Mouse (Mus musculus) lung, postnatal 0 days (tissue): Measurements from ENCODE around the gene Plxnb2. TPM values are rescaled to one million over a fixed set of nuclear protein-coding genes. Genes with fewer than 3 reads are reported as not detected.
A peak's percentile ranks its signal among the peaks of the same experiment; 100 is the strongest.

Experiments
- ATAC-seq: fragments of 200-750 bp; cut with Nextera tagmentation; 2 replicates; pipeline ENCODE4 v1.8.0; 2017; ENCODE audit warnings: moderate library complexity
- DNase-seq: peaks from one replicate; pipeline ENCODE4 v3.0.0-alpha.2; 2016; ENCODE audit warnings: low spot score
- H3K27ac ChIP-seq: fragments of 300-500 bp; sonication (generic); 2 replicates; pipeline ENCODE4 v1.5.1; 2014; ENCODE audit warnings: antibody characterized with exemption, mild to moderate bottlenecking, low read length, mixed read lengths
- H3K27me3 ChIP-seq: fragments of 300-500 bp; sonication (generic); replicated peaks from 2 replicates; pipeline ENCODE4 v1.6.1; 2014; ENCODE audit warnings: low read length, mixed read lengths; ENCODE audit not compliant: insufficient read depth
- H3K36me3 ChIP-seq: fragments of 300-500 bp; sonication (generic); 2 replicates; pipeline ENCODE4 v1.6.1; 2014; ENCODE audit warnings: low read length, mixed read lengths; ENCODE audit not compliant: insufficient read depth
- H3K4me1 ChIP-seq: fragments of 300-500 bp; sonication (generic); 2 replicates; pipeline ENCODE4 v1.6.1; 2014; ENCODE audit warnings: antibody characterized with exemption, low read depth, low read length, mixed read lengths; ENCODE audit not compliant: insufficient read depth
- H3K4me2 ChIP-seq: fragments of 300-500 bp; sonication (generic); replicated peaks from 2 replicates; pipeline ENCODE4 v1.6.1; 2014; ENCODE audit warnings: low read depth, mild to moderate bottlenecking, low read length, moderate library complexity, mixed read lengths
- H3K4me3 ChIP-seq: fragments of 300-500 bp; sonication (generic); 2 replicates; pipeline ENCODE4 v1.5.1; 2014; ENCODE audit warnings: low read depth, low read length
- H3K9ac ChIP-seq: fragments of 300-500 bp; sonication (generic); replicated peaks from 2 replicates; pipeline ENCODE4 v1.6.1; 2014; ENCODE audit warnings: low read depth, mild to moderate bottlenecking
- H3K9me3 ChIP-seq: fragments of 300-500 bp; sonication (generic); 2 replicates; pipeline ENCODE4 v1.6.1; 2016; ENCODE audit warnings: low read length, mixed read lengths
- CTCF ChIP-seq: IDR thresholded peaks from 2 replicates; pipeline ENCODE4 v1.5.1; 2016; ENCODE audit warnings: antibody characterized with exemption, mild to moderate bottlenecking
- EP300 ChIP-seq: IDR thresholded peaks from 2 replicates; pipeline ENCODE4 v1.6.1; 2016; ENCODE audit warnings: antibody characterized with exemption, mild to moderate bottlenecking, control low read depth
- WGBS: fragments of 180-500 bp; shearing (Covaris S2); extraction: QIAGEN DNeasy Blood & Tissue Kit; methylation state at CpG from one replicate; pipeline ENCODE4 v1.1.7; 2014; 5-methylcytosine and 5-hydroxymethylcytosine counted together
- polyA plus RNA-seq: library from polyadenylated mRNA; unstranded; fragments of >200 nt; fragmentation: Nextera tagmentation; extraction: Ambion mirVana; gene quantifications from 2 replicates; pipeline ENCODE4 v1.2.1, GENCODE M21; 2015

Gene Plxnb2
- polyA plus RNA-seq, 1 experiment from 2014 or later = 73.1 TPM

GRCm38 (mm10) chr15:89145813-89146350 is 34.7 kb downstream of the Plxnb2 start:
- peaks cover 17% of the 10 kb centered on the region for H3K4me1 ChIP-seq
- no peak overlapping the region for H3K27ac ChIP-seq
- WGBS = 62% methylated on average over 24 of the region's 24 CpGs
- H3K27me3 ChIP-seq = peaks cover 14% of the 10 kb centered on the region
- ATAC-seq (no peak), DNase-seq (no peak)
- TF ChIP-seq EP300 (no peak), CTCF (no peak)
- no peak overlapping the region for H3K9ac ChIP-seq
- H3K9me3 ChIP-seq = no peaks in the 10 kb centered on the region
- no peaks in the 10 kb centered on the region for H3K36me3 ChIP-seq
- no peak overlapping the region for H3K4me2 ChIP-seq
- no peak overlapping the region for H3K4me3 ChIP-seq

DNA sequence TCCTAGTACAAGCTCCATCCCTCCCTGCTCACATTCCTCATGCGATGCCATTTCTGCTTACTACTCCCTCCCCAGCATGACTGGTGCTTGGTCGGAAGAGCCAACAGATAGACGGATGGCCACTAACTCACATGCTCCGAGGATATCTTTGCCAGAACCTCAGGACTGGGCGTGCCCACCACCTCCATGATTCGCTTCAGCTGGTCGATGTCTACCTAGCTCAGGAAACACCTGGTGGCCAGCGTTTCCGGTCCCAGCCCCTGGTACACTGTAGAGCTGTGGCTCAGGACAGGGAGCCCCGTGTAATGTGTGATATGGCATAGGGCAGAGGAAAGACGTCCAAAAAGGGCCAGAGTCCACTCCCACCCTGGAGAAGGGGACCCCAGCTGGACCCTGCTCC is 35.6 kb downstream of the Plxnb2 start:
- Histone ChIP-seq H3K27me3 (peaks cover 18% of the 10 kb centered on the region), H3K36me3 (no peaks in the 10 kb centered on the region), H3K9ac (no peak overlapping the region), H3K4me1 (peaks cover 20% of the 10 kb centered on the region), H3K9me3 (no peaks in the 10 kb centered on the region), H3K27ac (no peak overlapping the region), H3K4me2 (no peak overlapping the region), H3K4me3 (no peak overlapping the region)
- 67% methylated on average over 11 of the region's 11 CpGs for WGBS
- DNase-seq (no peak), ATAC-seq (no peak)
- TF ChIP-seq EP300 = no peak
- TF ChIP-seq CTCF = no peak

DNA sequence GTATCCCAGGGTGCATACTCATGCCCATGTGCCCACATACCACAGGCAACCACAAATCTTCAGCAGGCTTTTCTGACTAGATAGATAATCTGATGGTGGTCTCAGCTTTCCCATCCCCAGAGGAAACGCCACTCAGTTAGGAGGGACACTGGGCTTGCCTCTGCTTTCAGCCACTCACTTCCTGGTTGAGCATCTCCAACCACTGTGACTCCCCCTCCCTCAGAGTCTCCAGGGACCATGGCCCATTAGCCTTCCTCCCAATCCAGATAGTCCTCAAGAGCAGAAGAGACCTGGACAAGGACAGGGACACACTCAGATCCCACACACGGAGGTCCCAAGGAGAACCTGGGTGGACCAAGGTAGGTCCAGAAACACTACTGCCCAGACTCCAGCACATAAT is 37.5 kb downstream of the Plxnb2 start:
- Histone ChIP-seq H3K27me3 (peaks cover 27% of the 10 kb centered on the region), H3K36me3 (no peaks in the 10 kb centered on the region), H3K9ac (no peak overlapping the region), H3K4me1 (peaks cover 12% of the 10 kb centered on the region; the same call in 1 of the 2 replicates), H3K9me3 (no peaks in the 10 kb centered on the region), H3K27ac (no peak overlapping the region), H3K4me3 (no peak overlapping the region), H3K4me2 (no peak overlapping the region)
- ATAC-seq (no peak), DNase-seq (no peak)
- TF ChIP-seq CTCF (no peak), EP300 (no peak)
- 62% methylated on average over 2 of the region's 2 CpGs for WGBS

- Histone ChIP-seq H3K36me3 (no peaks in the 10 kb centered on the region), H3K4me2 (no peak overlapping the region), H3K27ac (no peak overlapping the region), H3K4me3 (no peak overlapping the region), H3K9ac (no peak overlapping the region), H3K27me3 (peaks cover 21% of the 10 kb centered on the region), H3K4me1 (peaks cover 12% of the 10 kb centered on the region; the same call in 1 of the 2 replicates), H3K9me3 (no peaks in the 10 kb centered on the region)
- 48% methylated on average over 4 of the region's 4 CpGs for WGBS
- no peak for DNase-seq
- TF ChIP-seq EP300 = no peak
- no peak for TF ChIP-seq CTCF
- ATAC-seq = no peak
Measured at GRCm38 (mm10) chr15:89141905-89142304, 38.7 kb downstream of the Plxnb2 start.

DNA sequence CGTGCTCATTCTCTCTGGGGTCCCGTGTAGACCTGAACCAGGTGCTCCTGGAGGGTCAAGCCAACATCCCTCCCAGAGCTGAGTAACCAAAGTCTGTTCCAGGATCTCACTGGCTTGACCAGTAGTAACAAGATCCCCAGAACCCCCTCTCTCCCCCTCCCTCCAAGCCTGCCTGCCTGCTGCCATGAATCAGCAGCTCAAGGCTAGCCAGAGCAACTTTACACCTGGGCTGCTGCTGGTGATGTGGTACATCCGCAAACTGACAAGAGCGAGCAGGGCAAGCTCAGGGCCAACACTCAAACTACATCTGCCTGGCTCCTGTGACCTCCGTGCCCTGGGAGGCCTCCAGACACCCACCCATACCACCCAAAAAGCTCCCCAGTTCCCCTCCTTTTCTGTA is 39.1 kb downstream of the Plxnb2 start:
- Histone ChIP-seq H3K36me3 (no peaks in the 10 kb centered on the region), H3K27ac (no peak overlapping the region)
- TF ChIP-seq CTCF (no peak), EP300 (no peak)

GRCm38 (mm10) chr15:89140659-89141252 is 39.8 kb downstream of the Plxnb2 start, which contains the start of gene Mapk12:
Gene Mapk12 (minus strand): TSS chr15:89140703.
- H3K27me3 ChIP-seq = peaks cover 15% of the 10 kb centered on the region; the same call in 1 of the 2 replicates
- H3K36me3 ChIP-seq = no peaks in the 10 kb centered on the region
- peak within 1 kb of the TSS; percentile 53 for H3K4me3 ChIP-seq
- peak within 1 kb of the TSS; percentile 51; the same call in 1 of the 2 replicates for H3K27ac ChIP-seq
- H3K4me2 ChIP-seq = peak within 1 kb of the TSS; percentile 90
- ATAC-seq (peak; percentile 81), DNase-seq (peak; percentile 62)
- no peak for TF ChIP-seq EP300
- TF ChIP-seq CTCF = no peak
- 2% methylated on average over 21 of the region's 21 CpGs for WGBS
- H3K9ac ChIP-seq = peak within 1 kb of the TSS; percentile 34
- H3K9me3 ChIP-seq = no peaks in the 10 kb centered on the region
- peaks cover 7% of the 10 kb centered on the region; the same call in 1 of the 2 replicates for H3K4me1 ChIP-seq

More for the DNA sequence above, 39.1 kb downstream of the Plxnb2 start:
- Histone ChIP-seq H3K4me1 (peaks cover 8% of the 10 kb centered on the region; the same call in 1 of the 2 replicates), H3K4me3 (no peak overlapping the region), H3K9me3 (no peaks in the 10 kb centered on the region), H3K4me2 (no peak overlapping the region), H3K27me3 (peaks cover 21% of the 10 kb centered on the region), H3K9ac (no peak overlapping the region)
- WGBS = 14% methylated on average over 5 of the region's 5 CpGs
- no peak for DNase-seq
- no peak for ATAC-seq
